Mouse (Mus musculus): ENCODE results near the gene Gm7980. TPM values are rescaled to one million over a fixed set of nuclear protein-coding genes. Genes with fewer than 3 reads are reported as not detected.
"Not testable (repeated sequence)": the region's sequence is repeated elsewhere in the genome, so short reads cannot be mapped to it uniquely, and the experiment has no call there.

The Gm7980 gene
- not detected in 2 replicates for polyA plus RNA-seq (2015; fragmentation: Nextera tagmentation; extraction: Ambion mirVana)

DNA sequence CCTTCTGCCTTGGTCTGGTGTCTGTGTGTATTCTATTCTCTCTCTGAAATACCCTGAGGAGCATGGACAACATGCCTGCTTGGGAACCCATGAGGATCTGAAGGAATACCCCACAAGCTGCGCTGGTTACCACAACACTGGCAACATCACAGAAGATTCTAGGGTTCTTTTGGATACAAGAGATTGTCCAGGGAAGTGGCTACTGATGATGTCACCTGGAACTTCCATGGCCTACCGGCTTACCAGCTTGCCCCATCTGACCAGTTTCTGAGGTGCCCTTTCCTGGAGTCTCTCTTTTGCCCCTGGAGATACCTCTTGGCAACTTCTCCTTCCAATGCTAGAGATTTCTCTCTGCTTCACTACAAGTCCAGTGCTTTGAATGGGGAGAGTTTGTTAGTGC is at the start of gene Gm7980:
Gm7980 (minus strand) TSS at position 101 of the 400 bp plus-strand sequence.
- not testable (repeated sequence) for H3K4me3 ChIP-seq; H3K9ac ChIP-seq; H3K27ac ChIP-seq (replicated peaks); H3K4me1 ChIP-seq (replicated peaks); H3K36me3 ChIP-seq; H3K9me3 ChIP-seq; H3K4me2 ChIP-seq; H3K27me3 ChIP-seq; ATAC-seq (ENCODE audit: low read depth)
- no CpG with 5 or more reads among the region's 2 CpGs for WGBS

DNA sequence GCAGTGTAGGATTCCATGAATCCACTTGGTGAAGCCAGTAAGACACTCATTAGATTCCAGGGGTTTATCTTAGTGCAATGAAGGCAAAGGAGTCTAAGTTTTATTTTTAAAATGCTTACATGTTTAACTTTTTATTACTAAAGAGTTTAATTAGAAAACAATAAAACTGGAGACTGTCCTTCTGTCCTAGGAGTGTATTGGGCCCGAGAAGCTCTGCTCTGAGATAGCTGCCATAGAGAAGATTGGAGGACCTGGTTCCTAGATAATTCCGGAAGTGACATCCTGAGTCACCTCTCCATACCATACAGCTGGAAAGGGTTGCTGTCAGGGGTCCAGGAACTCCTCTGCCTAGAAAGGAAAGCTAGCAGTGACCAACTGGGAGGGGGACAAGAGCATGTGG is 36.6 kb upstream of the Gm7980 start, which contains the start of gene 1700024B05Rik:
1700024B05Rik (plus strand) TSS at position 301 of the 400 bp plus-strand sequence.
- H3K9me3 ChIP-seq; H3K27me3 ChIP-seq; H3K4me2 ChIP-seq; H3K9ac ChIP-seq; H3K4me1 ChIP-seq (replicated peaks); H3K4me3 ChIP-seq; H3K36me3 ChIP-seq; ATAC-seq (ENCODE audit: low read depth); H3K27ac ChIP-seq (replicated peaks): not testable (repeated sequence)
- WGBS: 79% methylated on average over 2 of the region's 2 CpGs

DNA sequence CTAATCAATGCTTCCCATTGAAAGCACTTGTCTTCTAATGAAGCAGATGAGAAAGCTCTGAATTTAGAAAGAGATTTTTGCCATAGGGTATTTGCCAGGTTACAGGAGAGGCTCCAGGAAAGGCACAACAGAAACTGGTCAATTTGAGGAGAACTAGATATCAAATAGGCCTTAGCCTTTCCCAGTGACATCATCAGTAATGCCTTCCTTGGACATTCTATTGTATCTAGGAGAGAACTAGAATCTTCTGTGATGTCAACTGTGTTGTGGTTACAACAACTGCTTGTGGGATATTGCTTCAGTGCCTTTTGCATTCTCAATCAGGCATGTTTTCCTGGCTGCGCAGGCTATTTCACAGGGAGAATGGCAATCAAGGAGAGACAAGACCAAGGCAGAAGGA is 17.6 kb upstream of the Gm7980 start, which contains the start of gene 1700049E17Rik1:
1700049E17Rik1 (plus strand) TSS at position 301 of the 400 bp plus-strand sequence.
- not testable (repeated sequence) for H3K9me3 ChIP-seq; H3K36me3 ChIP-seq; ATAC-seq (ENCODE audit: low read depth); H3K27me3 ChIP-seq; H3K27ac ChIP-seq (replicated peaks); H3K9ac ChIP-seq; H3K4me3 ChIP-seq; H3K4me2 ChIP-seq; H3K4me1 ChIP-seq (replicated peaks)
- WGBS: no CpG with 5 or more reads among the region's 1 CpGs

Other genes starting within 250 kb of the Gm7980 start
- gene Gm8068, start 205.4 kb downstream of the Gm7980 start, polyA plus RNA-seq (2015; fragmentation: Nextera tagmentation; extraction: Ambion mirVana): not detected in 2 replicates
- gene Gm7929, start 156.7 kb downstream of the Gm7980 start, polyA plus RNA-seq (2015; fragmentation: Nextera tagmentation; extraction: Ambion mirVana): not detected in 2 replicates
- not detected in 2 replicates for gene Gm47189, start 134.8 kb downstream of the Gm7980 start, polyA plus RNA-seq (2015; fragmentation: Nextera tagmentation; extraction: Ambion mirVana)
- not detected in 2 replicates for gene 1700049E17Rik1, start 17.7 kb upstream of the Gm7980 start, polyA plus RNA-seq (2015; fragmentation: Nextera tagmentation; extraction: Ambion mirVana)
- gene 1700024B05Rik, start 36.7 kb upstream of the Gm7980 start, polyA plus RNA-seq (2015; fragmentation: Nextera tagmentation; extraction: Ambion mirVana): not detected in 2 replicates
- not detected in 2 replicates for gene Gm6401, start 60.6 kb upstream of the Gm7980 start, polyA plus RNA-seq (2015; fragmentation: Nextera tagmentation; extraction: Ambion mirVana)
- gene Gm3543, start 76.0 kb upstream of the Gm7980 start, polyA plus RNA-seq (2015; fragmentation: Nextera tagmentation; extraction: Ambion mirVana): not detected in 2 replicates
- not detected in 2 replicates for gene Gm7951, start 210.1 kb upstream of the Gm7980 start, polyA plus RNA-seq (2015; fragmentation: Nextera tagmentation; extraction: Ambion mirVana)

Measured in neural tube, embryonic 13.5 days (tissue).